Mouse (Mus musculus): Measurements from ENCODE around the gene Gm10065.

DNA sequence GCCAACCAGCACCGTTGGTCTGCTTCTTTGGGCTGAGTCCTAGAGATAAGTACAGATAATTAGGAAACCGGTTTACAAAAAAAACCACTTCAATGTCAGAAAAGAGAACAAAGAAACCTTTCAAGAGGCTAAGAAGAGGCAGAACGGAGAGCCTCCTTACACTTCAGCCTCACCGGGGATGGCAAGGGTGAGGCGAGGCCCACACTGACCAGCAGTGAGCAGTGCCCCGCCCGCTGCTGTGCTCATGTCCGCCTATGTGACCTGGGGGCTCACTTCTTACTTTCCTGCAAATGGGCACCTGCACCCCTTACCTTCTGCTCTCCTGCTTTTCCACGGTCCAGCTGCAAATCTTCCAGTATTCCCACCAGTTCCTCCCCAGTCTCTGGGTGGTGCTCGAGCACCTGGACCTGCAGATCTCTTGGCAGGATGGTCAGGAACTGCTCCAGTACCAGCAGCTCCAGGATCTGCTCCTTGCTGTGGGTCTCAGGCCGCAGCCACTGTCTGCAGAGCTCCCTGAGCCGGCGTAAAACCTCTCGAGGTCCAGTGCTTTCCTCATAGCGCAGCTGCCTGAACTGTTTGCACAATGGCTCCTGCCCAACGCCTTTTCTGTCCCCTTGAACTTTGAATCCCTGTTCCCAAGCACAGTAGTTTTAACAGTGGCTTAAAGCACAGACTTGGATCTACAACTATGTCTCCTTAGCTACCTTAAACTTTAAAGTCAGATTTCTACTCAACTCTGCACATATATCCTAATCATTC, 31.2 kb downstream of the Gm10065 start:
- TF ChIP-seq CTCF (IDR thresholded peaks at IDR 0.05) (no peak), EP300 (IDR thresholded peaks at IDR 0.05) (no peak)

Data from lung, postnatal 0 days (tissue).